Mouse (Mus musculus) neural tube, embryonic 12.5 days (tissue): Measurements from ENCODE around the gene Cfap20. TPM values are rescaled to one million over a fixed set of nuclear protein-coding genes. Genes with fewer than 3 reads are reported as not detected.
"Not testable (repeated sequence)": the region's sequence is repeated elsewhere in the genome, so short reads cannot be mapped to it uniquely, and the experiment has no call there.

Experiments used
- ATAC-seq: fragments of 200-750 bp; cut with Nextera tagmentation; 2 replicates; pipeline ENCODE4 v1.8.0; 2017; ENCODE audit warnings: low read depth, mild to moderate bottlenecking, moderate TSS enrichment, moderate library complexity; ENCODE audit not compliant: low FRiP score
- H3K27ac ChIP-seq: fragments of 300-500 bp; sonication (generic); 2 replicates; pipeline ENCODE4 v1.5.1; 2016
- H3K27me3 ChIP-seq: fragments of 300-500 bp; sonication (generic); replicated peaks from 2 replicates; pipeline ENCODE4 v1.6.1; 2016; ENCODE audit warnings: mild to moderate bottlenecking
- H3K36me3 ChIP-seq: fragments of 300-500 bp; sonication (generic); 2 replicates; pipeline ENCODE4 v1.6.1; 2016; ENCODE audit warnings: mild to moderate bottlenecking
- H3K4me1 ChIP-seq: fragments of 300-500 bp; sonication (generic); 2 replicates; pipeline ENCODE4 v1.6.1; 2016
- H3K4me2 ChIP-seq: fragments of 300-500 bp; sonication (generic); replicated peaks from 2 replicates; pipeline ENCODE4 v1.6.1; 2016; ENCODE audit warnings: mild to moderate bottlenecking
- H3K4me3 ChIP-seq: fragments of 300-500 bp; sonication (generic); 2 replicates; pipeline ENCODE4 v1.5.1; 2016
- H3K9ac ChIP-seq: fragments of 300-500 bp; sonication (generic); 2 replicates; pipeline ENCODE4 v1.6.1; 2016; ENCODE audit warnings: mild to moderate bottlenecking
- H3K9me3 ChIP-seq: fragments of 300-500 bp; sonication (generic); 2 replicates; pipeline ENCODE4 v1.6.1; 2016; ENCODE audit warnings: mild to moderate bottlenecking
- WGBS: fragments of 180-500 bp; shearing (Covaris S2); methylation state at CpG from one replicate; pipeline ENCODE4 v1.1.7; 2016; 5-methylcytosine and 5-hydroxymethylcytosine counted together
- polyA plus RNA-seq: library from polyadenylated mRNA; unstranded; fragments of >200 nt; fragmentation: Nextera tagmentation; extraction: Ambion mirVana; gene quantifications from 2 replicates; pipeline ENCODE4 v1.2.1, GENCODE M21; 2016

Gene Cfap20
- polyA plus RNA-seq, 1 experiment from 2014 or later: 127 TPM

GRCm38 (mm10) chr8:95380953-95381352, 53.7 kb downstream of the Cfap20 start:
- Histone ChIP-seq H3K4me3 (no peak overlapping the region), H3K27ac (no peak overlapping the region), H3K9me3 (no peaks in the 10 kb centered on the region), H3K4me2 (no peak overlapping the region), H3K27me3 (no peaks in the 10 kb centered on the region), H3K36me3 (no peaks in the 10 kb centered on the region), H3K4me1 (no peaks in the 10 kb centered on the region), H3K9ac (no peak overlapping the region)
- no peak for ATAC-seq

- not testable (repeated sequence) for H3K9me3 ChIP-seq, H3K4me3 ChIP-seq, ATAC-seq, H3K36me3 ChIP-seq, H3K27ac ChIP-seq, H3K4me2 ChIP-seq, H3K9ac ChIP-seq, H3K4me1 ChIP-seq, H3K27me3 ChIP-seq
- WGBS: 97% methylated on average over 11 of the region's 11 CpGs
Observed at GRCm38 (mm10) chr8:95378928-95379327, 55.7 kb downstream of the Cfap20 start.

- Histone ChIP-seq H3K4me1 (no peaks in the 10 kb centered on the region), H3K27me3 (no peaks in the 10 kb centered on the region), H3K9me3 (no peaks in the 10 kb centered on the region), H3K4me2 (no peak overlapping the region), H3K27ac (no peak overlapping the region), H3K9ac (no peak overlapping the region), H3K36me3 (peaks cover 7% of the 10 kb centered on the region), H3K4me3 (no peak overlapping the region)
- 64% methylated on average over 7 of the region's 7 CpGs for WGBS
- no peak for ATAC-seq
Observed at GRCm38 (mm10) chr8:95377863-95378291, 56.8 kb downstream of the Cfap20 start.

- Histone ChIP-seq H3K9ac (no peak overlapping the region), H3K4me3 (no peak overlapping the region), H3K9me3 (no peaks in the 10 kb centered on the region), H3K4me2 (no peak overlapping the region), H3K4me1 (no peaks in the 10 kb centered on the region), H3K27ac (no peak overlapping the region), H3K27me3 (no peaks in the 10 kb centered on the region), H3K36me3 (peaks cover 15% of the 10 kb centered on the region)
- ATAC-seq: no peak
- WGBS: 84% methylated on average over 4 of the region's 4 CpGs
Observed at GRCm38 (mm10) chr8:95377101-95377500, 57.6 kb downstream of the Cfap20 start.

- Histone ChIP-seq H3K4me1 (no peaks in the 10 kb centered on the region), H3K36me3 (peaks cover 22% of the 10 kb centered on the region), H3K27me3 (no peaks in the 10 kb centered on the region), H3K9ac (no peak overlapping the region), H3K4me3 (no peak overlapping the region), H3K27ac (no peak overlapping the region), H3K9me3 (no peaks in the 10 kb centered on the region), H3K4me2 (no peak overlapping the region)
- 87% methylated on average over 12 of the region's 12 CpGs for WGBS
- no peak for ATAC-seq
Observed at GRCm38 (mm10) chr8:95376309-95376999, 58.2 kb downstream of the Cfap20 start.

GRCm38 (mm10) chr8:95375374-95375930, 59.2 kb downstream of the Cfap20 start:
- no peak overlapping the region for H3K27ac ChIP-seq
- H3K36me3 ChIP-seq: peaks cover 30% of the 10 kb centered on the region
- WGBS: 82% methylated on average over 7 of the region's 7 CpGs
- no peaks in the 10 kb centered on the region for H3K9me3 ChIP-seq
- H3K4me1 ChIP-seq: no peaks in the 10 kb centered on the region
- H3K4me2 ChIP-seq: no peak overlapping the region
- no peak overlapping the region for H3K4me3 ChIP-seq
- no peaks in the 10 kb centered on the region for H3K27me3 ChIP-seq
- ATAC-seq: no peak
- H3K9ac ChIP-seq: no peak overlapping the region

- WGBS: 88% methylated on average over 3 of the region's 3 CpGs
- ATAC-seq: no peak
- Histone ChIP-seq H3K4me1 (no peaks in the 10 kb centered on the region), H3K27me3 (no peaks in the 10 kb centered on the region), H3K9ac (no peak overlapping the region), H3K36me3 (peaks cover 39% of the 10 kb centered on the region), H3K27ac (no peak overlapping the region), H3K4me2 (no peak overlapping the region), H3K9me3 (no peaks in the 10 kb centered on the region), H3K4me3 (no peak overlapping the region)
Observed at GRCm38 (mm10) chr8:95374429-95374828, 60.2 kb downstream of the Cfap20 start.

GRCm38 (mm10) chr8:95373389-95374002, 61.2 kb downstream of the Cfap20 start:
- Histone ChIP-seq H3K9ac (no peak overlapping the region), H3K27ac (no peak overlapping the region), H3K4me2 (no peak overlapping the region), H3K4me3 (no peak overlapping the region), H3K9me3 (no peaks in the 10 kb centered on the region), H3K36me3 (peaks cover 47% of the 10 kb centered on the region), H3K4me1 (no peaks in the 10 kb centered on the region), H3K27me3 (no peaks in the 10 kb centered on the region)
- no peak for ATAC-seq
- 91% methylated on average over 12 of the region's 12 CpGs for WGBS

Other genes starting within 250 kb of the Cfap20 start
- gene Kifc3, start 232.1 kb downstream of the Cfap20 start, polyA plus RNA-seq: 12.8 and 15.0 TPM in 2 replicates
- gene Cngb1, start 128.3 kb downstream of the Cfap20 start, polyA plus RNA-seq: 0.47 and 0.85 TPM in 2 replicates
- gene Tepp, start 124.3 kb downstream of the Cfap20 start, polyA plus RNA-seq: 0.50 TPM in 1 of 2 replicates, not detected in the other
- gene Zfp319, start 102.9 kb downstream of the Cfap20 start, polyA plus RNA-seq: 19.8 and 20.5 TPM in 2 replicates
- gene Usb1, start 102.6 kb downstream of the Cfap20 start, polyA plus RNA-seq: 36.4 and 39.2 TPM in 2 replicates
- gene Mmp15, start 82.6 kb downstream of the Cfap20 start, polyA plus RNA-seq: 36.4 and 41.3 TPM in 2 replicates
- gene Csnk2a2, start 55.2 kb upstream of the Cfap20 start, polyA plus RNA-seq: 9.1 and 12.6 TPM in 2 replicates
- gene Ccdc113, start 99.2 kb upstream of the Cfap20 start, polyA plus RNA-seq: 0.20 TPM in 1 of 2 replicates, not detected in the other
- not detected in 2 replicates for gene Prss54, start 141.5 kb upstream of the Cfap20 start, polyA plus RNA-seq
- gene Gins3, start 198.6 kb upstream of the Cfap20 start, polyA plus RNA-seq: 16.1 and 17.2 TPM in 2 replicates
- gene Ndrg4, start 242.1 kb upstream of the Cfap20 start, polyA plus RNA-seq: 130 and 145 TPM in 2 replicates